Mouse (Mus musculus): ENCODE results near the gene Olfr961.

GRCm38 (mm10) chr9:39669723-39670122 lies 24.8 kb downstream of the Olfr961 start:
- TF ChIP-seq CTCF (IDR thresholded peaks at IDR 0.05; ENCODE audit: low read depth, low read length) = no peak
- TF ChIP-seq EP300 (IDR thresholded peaks at IDR 0.05; ENCODE audit: insufficient read depth, low read depth, low read length) = no peak
- TF ChIP-seq POLR2A (IDR thresholded peaks at IDR 0.05; ENCODE audit: insufficient read depth, low read length) = no peak

Measured in ES-Bruce4 (cell line).